Mouse (Mus musculus) CD4-positive, CD25-positive, alpha-beta regulatory T cell (primary cell): ENCODE measurements around the gene Gm13290. TPM values are rescaled to one million over a fixed set of nuclear protein-coding genes. Genes with fewer than 3 reads are reported as not detected.

Source experiments
- polyA plus RNA-seq: library from polyadenylated mRNA; unstranded; fragments of 100-300 nt; shearing (Covaris generic); gene quantifications from one replicate; pipeline ENCODE4 v1.2.1, GENCODE M21; 2017

Gene Gm13290
- 0.35 TPM for polyA plus RNA-seq

GRCm38 (mm10) chr4:88773534-88773933, at the start of gene Gm13290:
Gene Gm13290 (plus strand): TSS chr4:88773834.

GRCm38 (mm10) chr4:88754818-88755340, 18.8 kb upstream of the Gm13290 start, which contains the start of gene Gm13271:
Gene Gm13271 (plus strand): TSS chr4:88754868.

DNA sequence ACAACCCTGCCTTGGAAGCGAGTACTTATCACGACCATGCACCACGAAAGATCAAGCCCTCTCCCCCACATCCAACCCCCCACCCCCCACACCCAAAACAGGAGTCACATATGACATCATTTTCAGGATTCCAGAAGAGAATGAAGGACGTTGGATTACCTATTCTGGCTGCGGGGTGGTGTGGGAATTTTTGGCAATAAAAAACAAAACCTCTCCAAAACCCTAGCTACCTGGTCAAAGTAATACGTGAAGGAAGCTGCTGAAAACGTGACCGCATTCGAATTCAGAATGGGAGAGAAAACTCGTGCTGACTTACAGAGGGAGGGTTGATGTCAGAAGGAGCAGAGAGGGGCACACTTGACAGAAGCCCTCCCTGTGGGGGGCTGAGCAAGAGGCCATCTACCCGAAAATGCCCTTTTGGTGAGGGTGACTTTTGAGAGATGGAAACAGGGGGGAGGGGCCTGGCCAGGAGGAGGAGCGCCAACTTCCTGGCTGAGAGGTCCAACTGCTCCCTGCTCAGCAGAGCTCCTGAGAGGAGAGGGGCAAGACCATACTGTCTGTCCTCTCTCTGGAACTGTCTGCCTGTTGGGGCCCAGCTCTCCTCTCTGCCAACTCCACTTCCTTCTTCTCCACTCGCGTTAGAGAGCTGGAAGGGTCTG, 13.9 kb upstream of the Gm13290 start, which contains the start of gene Gm13283:
Gene Gm13283 (plus strand): TSS at position 510 of the 659 bp plus-strand sequence.

DNA sequence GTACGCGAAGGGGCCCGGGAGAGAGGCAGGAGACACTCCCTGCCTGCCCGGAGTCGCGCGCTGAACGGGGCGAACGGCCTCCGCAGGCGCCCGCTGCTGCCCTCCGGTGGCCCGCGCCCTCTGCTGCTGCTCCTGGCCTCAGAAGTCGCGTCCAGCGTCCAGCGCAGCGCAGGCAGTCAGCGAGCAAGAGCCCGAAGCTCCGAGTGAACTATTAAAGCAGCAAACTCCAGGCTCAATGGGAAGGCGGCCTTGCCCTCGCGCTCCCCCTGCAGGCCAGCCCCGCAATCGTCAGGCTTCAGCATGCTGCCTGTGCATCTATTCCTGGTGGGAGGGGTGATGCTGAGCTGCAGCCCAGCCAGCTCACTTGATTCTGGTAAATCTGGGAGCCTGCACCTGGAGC, 3.0 kb downstream of the Gm13290 start, which contains the start of gene Gm13289:
Gene Gm13289 (plus strand): TSS at position 301 of the 400 bp plus-strand sequence.

GRCm38 (mm10) chr4:88779550-88779949, 5.9 kb downstream of the Gm13290 start, which contains the start of gene Gm13272:
Gene Gm13272 (plus strand): TSS chr4:88779850.

GRCm38 (mm10) chr4:88781831-88782230, 8.2 kb downstream of the Gm13290 start, which contains the start of gene Ifnz:
Gene Ifnz (plus strand): TSS chr4:88782131.

GRCm38 (mm10) chr4:88785409-88785808, 11.8 kb downstream of the Gm13290 start, which contains the start of gene Gm13276:
Gene Gm13276 (plus strand): TSS chr4:88785709.

GRCm38 (mm10) chr4:88788402-88788801, 14.8 kb downstream of the Gm13290 start, which contains the start of gene Gm13277:
Gene Gm13277 (plus strand): TSS chr4:88788632.

DNA sequence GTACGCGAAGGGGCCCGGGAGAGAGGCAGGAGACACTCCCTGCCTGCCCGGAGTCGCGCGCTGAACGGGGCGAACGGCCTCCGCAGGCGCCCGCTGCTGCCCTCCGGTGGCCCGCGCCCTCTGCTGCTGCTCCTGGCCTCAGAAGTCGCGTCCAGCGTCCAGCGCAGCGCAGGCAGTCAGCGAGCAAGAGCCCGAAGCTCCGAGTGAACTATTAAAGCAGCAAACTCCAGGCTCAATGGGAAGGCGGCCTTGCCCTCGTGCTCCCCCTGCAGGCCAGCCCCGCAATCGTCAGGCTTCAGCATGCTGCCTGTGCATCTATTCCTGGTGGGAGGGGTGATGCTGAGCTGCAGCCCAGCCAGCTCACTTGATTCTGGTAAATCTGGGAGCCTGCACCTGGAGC, 17.6 kb downstream of the Gm13290 start, which contains the start of gene Gm13278:
Gene Gm13278 (plus strand): TSS at position 301 of the 400 bp plus-strand sequence.

GRCm38 (mm10) chr4:88793936-88794675, 20.5 kb downstream of the Gm13290 start, which contains the start of gene Gm13275:
Gene Gm13275 (plus strand): TSS chr4:88794487.

DNA sequence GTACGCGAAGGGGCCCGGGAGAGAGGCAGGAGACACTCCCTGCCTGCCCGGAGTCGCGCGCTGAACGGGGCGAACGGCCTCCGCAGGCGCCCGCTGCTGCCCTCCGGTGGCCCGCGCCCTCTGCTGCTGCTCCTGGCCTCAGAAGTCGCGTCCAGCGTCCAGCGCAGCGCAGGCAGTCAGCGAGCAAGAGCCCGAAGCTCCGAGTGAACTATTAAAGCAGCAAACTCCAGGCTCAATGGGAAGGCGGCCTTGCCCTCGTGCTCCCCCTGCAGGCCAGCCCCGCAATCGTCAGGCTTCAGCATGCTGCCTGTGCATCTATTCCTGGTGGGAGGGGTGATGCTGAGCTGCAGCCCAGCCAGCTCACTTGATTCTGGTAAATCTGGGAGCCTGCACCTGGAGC, 23.5 kb downstream of the Gm13290 start, which contains the start of gene Gm13279:
Gene Gm13279 (plus strand): TSS at position 301 of the 400 bp plus-strand sequence.

GRCm38 (mm10) chr4:88799365-88799764, 25.7 kb downstream of the Gm13290 start, which contains the start of gene Gm13285:
Gene Gm13285 (plus strand): TSS chr4:88799665.

GRCm38 (mm10) chr4:88802954-88803353, 29.3 kb downstream of the Gm13290 start, which contains the start of gene Gm13287:
Gene Gm13287 (plus strand): TSS chr4:88803254.

GRCm38 (mm10) chr4:88805231-88805630, 31.6 kb downstream of the Gm13290 start, which contains the start of gene Gm13288:
Gene Gm13288 (plus strand): TSS chr4:88805531.

DNA sequence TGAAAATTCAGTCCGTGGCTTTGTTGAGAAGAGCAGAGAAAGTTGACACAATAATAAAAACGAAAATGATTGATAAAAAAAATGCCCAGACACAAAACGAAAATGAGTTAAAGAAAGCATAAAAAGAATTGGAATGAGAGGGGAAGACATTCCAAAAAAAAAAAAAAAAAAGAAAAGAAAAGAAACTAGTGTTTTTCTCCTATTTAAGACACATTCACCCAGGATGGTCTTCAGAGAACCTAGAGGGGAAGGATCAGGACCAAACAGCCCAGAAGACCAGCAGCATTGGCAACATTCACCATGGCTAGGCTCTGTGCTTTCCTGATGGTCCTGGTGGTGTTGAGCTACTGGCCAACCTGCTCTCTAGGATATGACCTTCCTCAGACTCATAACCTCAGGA, 42.3 kb downstream of the Gm13290 start, which contains the start of gene Ifna7:
Gene Ifna7 (plus strand): TSS at position 301 of the 400 bp plus-strand sequence.

GRCm38 (mm10) chr4:88819659-88820058, 46.0 kb downstream of the Gm13290 start, which contains the start of gene Ifna11:
Gene Ifna11 (plus strand): TSS chr4:88819959.

Other genes with a start within 250 kb of the Gm13290 start
- gene Ifna15, start 215.6 kb upstream of the Gm13290 start, polyA plus RNA-seq: not detected
- gene Ifna14, start 202.0 kb upstream of the Gm13290 start, polyA plus RNA-seq: not detected
- not detected for gene Ifna9, start 181.4 kb upstream of the Gm13290 start, polyA plus RNA-seq
- gene Ifna12, start 170.5 kb upstream of the Gm13290 start, polyA plus RNA-seq: not detected
- not detected for gene C87499, start 139.4 kb upstream of the Gm13290 start, polyA plus RNA-seq
- not detected for gene Ifna13, start 129.4 kb upstream of the Gm13290 start, polyA plus RNA-seq
- gene Ifna16, start 96.9 kb upstream of the Gm13290 start, polyA plus RNA-seq: not detected
- not detected for gene Ifna2, start 89.9 kb upstream of the Gm13290 start, polyA plus RNA-seq
- gene Ifnab, start 82.5 kb upstream of the Gm13290 start, polyA plus RNA-seq: not detected
- gene Gm26566, start 52.0 kb upstream of the Gm13290 start, polyA plus RNA-seq: 0.32 TPM
- 26.9 TPM for gene Klhl9, start 51.4 kb upstream of the Gm13290 start, polyA plus RNA-seq
- not detected for gene Gm13271, start 19.0 kb upstream of the Gm13290 start, polyA plus RNA-seq
- gene Gm13283, start 13.7 kb upstream of the Gm13290 start, polyA plus RNA-seq: 0.97 TPM
- not detected for gene Gm13289, start 3.1 kb downstream of the Gm13290 start, polyA plus RNA-seq
- gene Gm13272, start 6.0 kb downstream of the Gm13290 start, polyA plus RNA-seq: not detected
- 0.68 TPM for gene Ifnz, start 8.3 kb downstream of the Gm13290 start, polyA plus RNA-seq
- gene Gm13276, start 11.9 kb downstream of the Gm13290 start, polyA plus RNA-seq: not detected
- not detected for gene Gm13277, start 14.8 kb downstream of the Gm13290 start, polyA plus RNA-seq
- gene Gm13278, start 17.7 kb downstream of the Gm13290 start, polyA plus RNA-seq: not detected
- not detected for gene Gm13275, start 20.7 kb downstream of the Gm13290 start, polyA plus RNA-seq
- not detected for gene Gm13279, start 23.6 kb downstream of the Gm13290 start, polyA plus RNA-seq
- gene Gm13285, start 25.8 kb downstream of the Gm13290 start, polyA plus RNA-seq: 1.1 TPM
- not detected for gene Gm13287, start 29.4 kb downstream of the Gm13290 start, polyA plus RNA-seq
- gene Gm13288, start 31.7 kb downstream of the Gm13290 start, polyA plus RNA-seq: not detected
- not detected for gene Ifna7, start 42.4 kb downstream of the Gm13290 start, polyA plus RNA-seq
- gene Ifna11, start 46.1 kb downstream of the Gm13290 start, polyA plus RNA-seq: not detected
- not detected for gene Ifna6, start 53.6 kb downstream of the Gm13290 start, polyA plus RNA-seq
- gene Ifna5, start 61.7 kb downstream of the Gm13290 start, polyA plus RNA-seq: not detected
- not detected for gene Ifna4, start 68.0 kb downstream of the Gm13290 start, polyA plus RNA-seq
- gene Ifna1, start 76.3 kb downstream of the Gm13290 start, polyA plus RNA-seq: not detected
- not detected for gene Ifne, start 106.4 kb downstream of the Gm13290 start, polyA plus RNA-seq